Mouse (Mus musculus) liver, postnatal 0 days (tissue): ENCODE data around the gene Sod2. TPM values are rescaled to one million over a fixed set of nuclear protein-coding genes. Genes with fewer than 3 reads are reported as not detected.
"Not testable (repeated sequence)": the region's sequence is repeated elsewhere in the genome, so short reads cannot be mapped to it uniquely, and the experiment has no call there.

Source experiments
- ATAC-seq: fragments of 200-750 bp; cut with Nextera tagmentation; 2 replicates; pipeline ENCODE4 v1.8.0; 2017; ENCODE audit warnings: mild to moderate bottlenecking, moderate library complexity
- DNase-seq: peaks from one replicate; pipeline ENCODE4 v3.0.0-alpha.2; 2016
- H3K27ac ChIP-seq: fragments of 300-500 bp; sonication (generic); 2 replicates; pipeline ENCODE4 v1.5.1; 2014; ENCODE audit warnings: antibody characterized with exemption, moderate library complexity, mild to moderate bottlenecking, low read depth
- H3K27me3 ChIP-seq: fragments of 300-500 bp; sonication (generic); 2 replicates; pipeline ENCODE4 v1.6.1; 2014; ENCODE audit warnings: low read length, control low read depth, mixed read lengths; ENCODE audit not compliant: insufficient read depth
- H3K36me3 ChIP-seq: fragments of 300-500 bp; sonication (generic); replicated peaks from 2 replicates; pipeline ENCODE4 v1.6.1; 2014; ENCODE audit warnings: mild to moderate bottlenecking, control low read depth, low read length, moderate library complexity, mixed read lengths; ENCODE audit not compliant: insufficient read depth
- H3K4me1 ChIP-seq: fragments of 300-500 bp; sonication (generic); 2 replicates; pipeline ENCODE4 v1.6.1; 2014; ENCODE audit warnings: antibody characterized with exemption, mild to moderate bottlenecking, control low read depth; ENCODE audit not compliant: insufficient read depth
- H3K4me2 ChIP-seq: fragments of 300-500 bp; sonication (generic); 2 replicates; pipeline ENCODE4 v1.6.1; 2014; ENCODE audit warnings: low read depth, mild to moderate bottlenecking, low read length, moderate library complexity, mixed read lengths
- H3K4me3 ChIP-seq: fragments of 300-500 bp; sonication (generic); 2 replicates; pipeline ENCODE4 v1.5.1; 2014; ENCODE audit warnings: low read depth, low read length
- H3K9ac ChIP-seq: fragments of 300-500 bp; sonication (generic); replicated peaks from 2 replicates; pipeline ENCODE4 v1.6.1; 2014; ENCODE audit warnings: mild to moderate bottlenecking, moderate library complexity
- H3K9me3 ChIP-seq: fragments of 300-500 bp; sonication (generic); 2 replicates; pipeline ENCODE4 v1.6.1; 2016; ENCODE audit warnings: mild to moderate bottlenecking, control low read depth, low read length, mixed read lengths
- CTCF ChIP-seq: sonication (generic); IDR thresholded peaks from 2 replicates; pipeline ENCODE4 v1.5.1; 2016; ENCODE audit warnings: antibody characterized with exemption, low read depth
- EP300 ChIP-seq: IDR thresholded peaks from 2 replicates; pipeline ENCODE4 v1.6.1; 2016; ENCODE audit warnings: antibody characterized with exemption, low read depth, mild to moderate bottlenecking
- whole genome bisulfite sequencing: fragments of 180-500 bp; shearing (Covaris S2); extraction: QIAGEN DNeasy Blood & Tissue Kit; methylation state at CpG from one replicate; pipeline ENCODE4 v1.1.7; 2014; ENCODE audit not compliant: insufficient replicate concordance; 5-methylcytosine and 5-hydroxymethylcytosine counted together
- polyA plus RNA-seq: library from polyadenylated mRNA; unstranded; fragments of >200 nt; fragmentation: Nextera tagmentation; extraction: Ambion mirVana; gene quantifications from 2 replicates; pipeline ENCODE4 v1.2.1, GENCODE M21; 2015

Gene Sod2
- 200 and 212 TPM in 2 replicates for polyA plus RNA-seq

DNA sequence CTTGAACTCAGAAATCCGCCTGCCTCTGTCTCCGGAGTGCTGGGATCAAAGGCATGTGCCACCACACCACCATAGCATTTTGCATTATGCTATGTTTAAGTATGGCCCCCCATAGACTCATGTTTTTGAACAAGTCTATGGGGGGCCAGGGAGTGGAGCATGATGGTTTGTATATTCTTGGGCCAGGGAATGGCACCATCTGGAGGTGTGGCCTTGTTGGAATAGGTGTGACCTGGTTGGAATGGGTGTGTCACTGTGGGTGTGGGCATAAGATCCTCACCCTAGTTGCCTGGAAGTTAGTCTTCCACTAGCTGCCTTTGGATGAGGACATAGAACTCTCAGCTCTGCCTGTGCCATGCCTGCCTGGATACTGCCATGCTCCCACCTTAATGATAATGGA is at the start of gene Sod2:
TSS of gene Sod2 (plus strand) at position 301 of the 400 bp plus-strand sequence.
- not testable (repeated sequence) for ATAC-seq, H3K9me3 ChIP-seq, DNase-seq, H3K27me3 ChIP-seq, H3K36me3 ChIP-seq
- Histone ChIP-seq H3K27ac (peak within 1 kb of the TSS; percentile 68), H3K4me3 (peak within 1 kb of the TSS; percentile 72), H3K9ac (peak within 1 kb of the TSS; percentile 28; the same call in 1 of the 2 replicates), H3K4me1 (peaks cover 20% of the 10 kb centered on the region), H3K4me2 (peak within 1 kb of the TSS; percentile 75)
- 95% methylated on average over 2 of the region's 2 CpGs for WGBS

DNA sequence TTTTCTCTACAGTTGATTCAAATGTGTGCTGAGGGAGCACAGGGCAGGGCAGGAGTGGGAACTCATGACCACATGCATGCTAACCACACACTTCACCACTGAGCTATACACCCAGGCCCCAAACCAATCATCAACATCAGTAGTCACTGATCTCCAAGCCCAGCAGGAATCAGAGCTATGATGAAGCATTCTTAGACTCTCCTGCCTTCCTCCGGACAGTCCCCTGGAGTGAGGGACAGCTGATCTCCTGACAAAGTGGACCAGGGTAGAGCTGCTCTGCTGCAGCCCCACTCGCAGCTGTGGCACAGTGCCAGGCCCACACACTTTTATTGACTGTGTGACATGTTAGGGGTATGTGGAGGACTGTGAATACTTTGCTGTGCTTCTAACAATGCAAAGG is 47.3 kb upstream of the Sod2 start:
- not testable (repeated sequence) for H3K9ac ChIP-seq, H3K27ac ChIP-seq, H3K4me2 ChIP-seq, H3K9me3 ChIP-seq, H3K27me3 ChIP-seq, H3K4me1 ChIP-seq, ATAC-seq, H3K4me3 ChIP-seq, DNase-seq
- WGBS = 10% methylated on average over 1 of the region's 2 CpGs
- H3K36me3 ChIP-seq = peaks cover 13% of the 10 kb centered on the region

DNA sequence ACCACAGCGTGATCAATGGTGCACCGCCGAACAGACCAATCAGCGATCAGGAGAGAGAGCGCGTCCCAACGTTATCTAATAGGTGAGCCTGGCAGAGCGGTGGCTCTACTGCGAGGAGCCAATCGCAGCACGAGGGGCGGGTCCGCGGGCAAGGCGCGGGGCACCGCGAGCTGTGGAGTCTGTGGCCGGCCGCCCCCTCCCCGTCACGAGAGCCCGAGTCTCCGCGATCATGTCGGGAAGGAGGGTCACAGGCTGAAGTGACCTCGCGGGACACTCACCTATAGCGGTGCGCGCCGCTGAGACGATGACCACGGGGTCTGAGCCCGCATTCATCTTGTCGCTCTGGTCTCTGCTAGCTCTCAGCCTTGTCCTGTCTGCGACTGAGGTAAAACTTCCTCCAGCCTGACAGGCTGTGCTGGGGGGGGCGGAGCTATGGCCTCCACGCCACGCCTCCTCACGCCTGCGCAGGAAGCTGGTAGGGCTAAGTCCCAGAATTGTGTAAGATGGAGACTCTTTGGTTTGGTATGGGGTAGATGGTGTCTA is 46.2 kb upstream of the Sod2 start, which contains the start of gene Acat2:
TSS of gene Acat2 (minus strand) at position 417 of the 543 bp plus-strand sequence.
- Histone ChIP-seq H3K4me1 (peaks cover 6% of the 10 kb centered on the region), H3K27ac (peak within 1 kb of the TSS; percentile 87), H3K27me3 (no peaks in the 10 kb centered on the region), H3K4me3 (peak within 1 kb of the TSS; percentile 89), H3K4me2 (peak within 1 kb of the TSS; percentile 70), H3K9me3 (no peaks in the 10 kb centered on the region), H3K36me3 (peaks cover 13% of the 10 kb centered on the region), H3K9ac (peak within 1 kb of the TSS; percentile 70)
- peak; percentile 94 for DNase-seq
- ATAC-seq = peak; percentile 98
- TF ChIP-seq EP300 (no peak), CTCF (no peak)
- WGBS = under 1% methylated on average over 25 of the region's 42 CpGs

DNA sequence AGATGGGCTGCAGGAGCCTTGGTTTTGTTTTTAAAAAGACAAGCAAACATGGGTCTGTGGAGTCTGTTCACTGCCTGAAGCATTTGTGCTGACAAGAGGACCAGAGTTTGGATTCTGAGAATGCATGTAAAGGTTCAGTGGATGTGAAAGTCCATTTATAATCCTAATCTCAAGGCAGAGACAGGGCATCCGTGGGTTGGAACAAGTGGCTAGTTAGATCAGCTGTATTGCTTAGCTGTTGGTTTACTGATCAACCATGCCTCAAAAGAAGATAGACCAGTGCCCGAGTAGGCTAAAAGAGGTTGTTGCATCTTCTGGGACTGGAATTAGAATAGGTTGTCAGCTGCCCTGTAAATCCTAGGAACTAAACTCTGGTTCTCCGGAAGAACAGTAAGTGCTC is 43.2 kb upstream of the Sod2 start:
- no peak overlapping the region for H3K4me2 ChIP-seq
- H3K4me1 ChIP-seq = peaks cover 6% of the 10 kb centered on the region
- H3K27me3 ChIP-seq = no peaks in the 10 kb centered on the region
- H3K36me3 ChIP-seq = peaks cover 19% of the 10 kb centered on the region
- no peak overlapping the region for H3K4me3 ChIP-seq
- no peak for ATAC-seq
- no peak for DNase-seq
- no peak for TF ChIP-seq CTCF
- TF ChIP-seq EP300 = no peak
- H3K9me3 ChIP-seq = no peaks in the 10 kb centered on the region
- 68% methylated on average over 3 of the region's 3 CpGs for WGBS
- H3K9ac ChIP-seq = no peak overlapping the region
- H3K27ac ChIP-seq = no peak overlapping the region

DNA sequence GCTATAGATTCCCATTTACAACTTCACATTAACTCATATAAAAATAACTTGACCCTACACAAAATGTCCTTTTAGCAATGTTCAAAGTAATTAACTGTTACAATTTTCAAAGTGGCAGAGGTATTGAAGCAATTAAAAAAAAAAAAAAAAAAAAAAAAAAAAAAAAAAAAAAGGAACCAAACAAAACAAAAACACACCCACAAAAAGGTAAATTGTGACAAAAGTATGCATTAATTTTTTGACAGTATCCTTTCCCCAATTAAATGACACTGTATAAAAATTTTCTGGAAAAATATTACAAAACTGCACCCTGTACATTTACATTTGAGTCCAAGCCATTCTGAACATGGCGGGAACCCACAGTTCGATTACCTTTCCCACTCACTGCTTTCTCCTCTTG is 39.5 kb upstream of the Sod2 start:
- H3K9ac ChIP-seq = no peak overlapping the region
- H3K4me3 ChIP-seq = no peak overlapping the region
- no peak for DNase-seq
- no peak overlapping the region for H3K27ac ChIP-seq
- H3K27me3 ChIP-seq = no peaks in the 10 kb centered on the region
- ATAC-seq = no peak
- H3K4me2 ChIP-seq = no peak overlapping the region
- 94% methylated on average over 2 of the region's 2 CpGs for WGBS
- no peaks in the 10 kb centered on the region for H3K4me1 ChIP-seq
- H3K36me3 ChIP-seq = peaks cover 38% of the 10 kb centered on the region
- H3K9me3 ChIP-seq = no peaks in the 10 kb centered on the region
- TF ChIP-seq CTCF (no peak), EP300 (no peak)

DNA sequence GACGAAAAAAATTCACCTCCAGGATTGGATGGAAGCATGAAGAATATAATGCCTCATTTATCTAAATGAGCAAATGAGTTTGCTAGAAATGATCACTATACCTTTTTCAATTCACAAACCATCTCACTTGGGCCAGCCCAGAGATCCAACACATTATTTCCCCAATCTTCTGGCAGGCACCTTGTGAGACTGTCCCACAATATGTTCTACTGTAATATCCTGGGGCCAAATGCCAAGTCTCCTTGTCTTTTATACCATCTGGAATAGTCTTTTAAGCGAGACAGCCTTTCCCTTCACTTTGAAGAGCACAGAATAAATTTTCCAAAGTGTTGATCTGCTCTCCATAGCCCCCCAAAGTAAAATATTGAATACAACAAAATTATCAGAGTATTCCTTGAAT is 32.8 kb upstream of the Sod2 start:
- DNase-seq (no peak), ATAC-seq (no peak)
- Histone ChIP-seq H3K4me3 (no peak overlapping the region), H3K27me3 (no peaks in the 10 kb centered on the region), H3K4me1 (no peaks in the 10 kb centered on the region), H3K9me3 (no peaks in the 10 kb centered on the region), H3K9ac (no peak overlapping the region), H3K36me3 (peaks cover 55% of the 10 kb centered on the region), H3K4me2 (no peak overlapping the region), H3K27ac (no peak overlapping the region)
- no peak for TF ChIP-seq CTCF
- no peak for TF ChIP-seq EP300
- WGBS = 85% methylated on average over 2 of the region's 2 CpGs

DNA sequence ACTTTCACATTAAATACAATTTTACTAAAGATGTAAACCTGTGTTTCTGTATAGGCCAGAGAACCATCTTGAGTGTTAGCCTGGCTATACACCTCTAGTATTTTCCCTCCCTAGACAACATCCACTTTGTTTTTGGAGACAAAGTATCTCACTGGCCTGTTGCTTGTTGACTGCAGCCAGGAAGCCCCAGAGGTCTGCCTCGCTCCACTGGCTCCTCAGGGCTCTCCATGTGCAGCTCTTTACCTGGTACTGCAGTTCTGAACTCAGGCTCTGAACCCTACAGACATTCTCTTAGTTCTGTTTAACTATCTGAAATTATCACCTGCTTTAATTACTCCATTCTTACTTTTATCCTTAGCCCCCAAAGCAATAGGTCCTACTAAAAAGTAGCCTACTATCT is 28.1 kb upstream of the Sod2 start:
- Histone ChIP-seq H3K36me3 (peaks cover 63% of the 10 kb centered on the region), H3K4me3 (no peak overlapping the region), H3K4me2 (no peak overlapping the region), H3K4me1 (no peaks in the 10 kb centered on the region), H3K27me3 (no peaks in the 10 kb centered on the region), H3K27ac (no peak overlapping the region), H3K9me3 (no peaks in the 10 kb centered on the region), H3K9ac (no peak overlapping the region)
- DNase-seq (no peak), ATAC-seq (no peak)
- WGBS = 87% methylated on average over 1 of the region's 1 CpGs
- TF ChIP-seq CTCF (no peak), EP300 (no peak)
